Mouse (Mus musculus): ENCODE measurements around the gene Mterf4.

Mterf4 gene

DNA sequence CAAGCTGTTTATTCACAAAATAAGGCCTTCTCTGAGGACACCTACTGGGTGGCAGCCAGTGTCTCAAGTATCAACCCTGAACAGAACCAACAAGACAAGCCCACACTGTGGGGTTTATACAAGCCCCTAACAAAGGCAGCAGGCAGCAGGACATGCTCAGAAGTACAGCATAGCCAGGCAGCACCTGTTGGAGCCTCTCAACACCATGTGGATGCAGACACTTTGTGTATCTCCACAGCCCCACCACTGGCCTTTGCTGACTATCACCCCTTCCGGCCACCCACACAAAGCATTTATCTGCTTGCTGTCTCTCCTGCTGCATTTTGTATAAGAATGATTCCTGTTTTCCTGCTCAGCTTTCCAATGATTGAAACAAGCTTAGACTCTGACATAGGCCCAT lies 48.2 kb downstream of the Mterf4 start:
- DNase-seq, result no peak

DNA sequence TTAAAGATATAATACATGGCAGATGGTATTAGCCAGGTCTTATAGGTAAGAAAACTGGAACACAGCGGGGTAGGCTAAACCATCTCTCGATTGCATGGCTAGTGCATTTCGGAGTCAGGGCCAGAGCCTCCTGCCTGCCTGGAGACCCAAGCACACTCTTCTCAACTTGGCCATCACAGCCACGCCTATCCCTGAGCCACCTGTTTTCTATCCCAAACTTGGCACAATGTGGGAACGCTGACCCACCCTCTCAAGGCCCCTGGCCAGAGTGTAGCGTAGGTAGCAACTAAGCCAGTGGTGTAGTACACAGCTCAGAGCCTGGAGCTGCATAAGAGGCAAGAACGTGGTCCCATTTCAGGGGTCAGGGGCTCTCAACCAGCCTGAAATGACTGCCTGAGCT lies 50.0 kb downstream of the Mterf4 start:
- no peak for DNase-seq

DNA sequence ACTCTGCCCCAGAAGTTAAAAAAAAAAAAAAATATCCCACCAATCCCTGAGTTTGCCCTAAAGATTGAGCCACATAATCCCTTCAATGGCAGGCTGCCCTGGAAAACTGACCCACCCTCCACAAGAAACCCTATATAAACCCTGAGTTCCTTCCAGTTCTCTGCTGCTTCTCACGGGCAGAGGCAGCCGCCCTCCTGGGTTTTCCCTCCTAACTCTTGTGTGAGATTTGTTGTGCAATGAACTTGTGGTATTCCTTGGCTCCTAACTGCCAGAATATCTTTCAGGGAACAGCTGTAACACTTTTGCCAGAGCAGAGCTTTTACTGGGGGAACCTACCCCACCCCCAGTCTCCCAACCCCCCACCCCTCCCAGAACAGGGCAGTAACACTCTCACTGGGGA lies 53.1 kb downstream of the Mterf4 start:
- no peak for DNase-seq

Data from thymus, postnatal 14 days (tissue).